Mouse (Mus musculus): ENCODE measurements around the gene Polr2j.

The Polr2j gene

DNA sequence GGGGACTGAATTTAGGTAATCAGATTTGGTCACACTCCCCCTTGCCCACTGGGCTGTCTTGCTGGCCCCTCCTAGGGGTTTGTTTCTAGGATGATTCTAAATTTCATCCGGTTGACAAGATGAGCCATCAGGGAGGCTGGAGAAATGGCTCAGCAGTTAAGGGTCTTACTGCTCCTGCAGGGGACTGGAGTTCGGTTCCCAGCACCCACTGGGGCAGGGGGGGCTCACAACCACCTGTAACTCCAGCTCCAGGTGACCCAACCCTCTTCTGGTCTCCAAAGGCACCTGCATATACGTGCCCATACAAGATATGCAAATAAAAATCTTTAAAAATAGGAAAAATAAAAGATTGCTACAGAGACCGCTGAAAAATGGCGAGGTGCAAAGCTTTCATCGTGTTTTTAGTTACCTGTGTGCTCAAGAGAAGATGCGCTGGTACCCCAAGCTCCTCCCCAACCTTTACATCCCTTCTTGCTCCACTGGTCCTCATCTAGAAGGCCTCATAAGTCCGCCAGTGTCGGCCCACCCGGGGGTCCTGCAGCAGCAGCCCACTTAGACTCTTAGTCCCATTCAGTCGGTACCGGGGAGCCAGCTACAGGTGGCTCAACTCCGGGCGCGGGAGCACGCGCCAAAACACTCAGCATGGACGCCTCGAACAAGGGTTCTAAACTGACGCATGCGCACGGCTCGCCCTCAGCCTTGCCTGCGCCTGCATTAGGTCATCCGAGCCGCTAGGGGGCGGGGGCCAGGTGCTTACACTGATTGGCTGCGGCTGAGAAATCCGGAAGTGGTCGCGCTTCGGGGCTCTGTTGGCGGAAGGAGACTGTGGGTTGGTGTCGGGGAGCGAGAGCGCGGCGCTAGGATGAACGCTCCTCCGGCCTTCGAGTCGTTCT lies at the start of gene Polr2j:
Polr2j (plus strand) TSS at position 741 of the 893 bp plus-strand sequence.
- peak; percentile 99 for DNase-seq (ENCODE audit: low spot score)

DNA sequence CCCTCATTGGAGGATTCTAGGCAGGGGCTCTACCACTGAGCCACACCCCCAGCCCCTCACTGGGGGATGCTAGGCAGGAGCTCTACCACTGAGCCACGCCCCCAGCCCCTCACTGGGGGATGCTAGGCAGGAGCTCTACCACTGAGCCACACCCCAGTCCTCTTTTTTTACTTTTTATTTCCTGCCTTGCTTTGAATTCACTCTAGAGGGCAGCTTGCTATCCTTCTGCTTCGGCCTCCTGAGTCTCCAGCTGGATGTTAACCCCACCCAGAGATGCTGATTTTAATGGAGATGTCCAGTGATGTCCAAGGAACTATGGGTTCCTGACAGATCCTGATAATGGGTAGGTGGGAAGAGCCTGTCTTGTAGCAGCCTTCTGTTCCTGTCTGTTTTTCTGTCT lies 47.0 kb upstream of the Polr2j start:
- no peak for DNase-seq (ENCODE audit: low spot score)

DNA sequence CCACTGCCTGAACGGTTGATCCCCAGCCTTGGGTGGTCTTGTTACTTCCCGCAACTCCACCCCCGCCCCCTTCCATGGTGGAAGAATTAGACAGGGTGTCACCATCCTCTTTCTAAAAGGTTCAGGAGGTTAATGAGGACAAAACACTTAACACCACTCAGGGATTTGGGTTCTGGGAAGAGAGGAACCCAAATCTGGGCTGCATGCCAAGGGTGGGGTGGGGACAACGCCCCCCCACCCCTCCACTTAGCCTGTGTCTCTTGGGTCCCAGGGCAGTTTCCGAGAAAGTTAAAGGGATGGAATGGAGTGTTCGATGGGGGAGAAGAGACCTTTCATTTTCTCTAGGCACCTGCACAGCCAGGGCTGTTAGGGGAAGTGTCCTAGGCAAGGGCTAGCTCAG lies 43.4 kb upstream of the Polr2j start:
- DNase-seq (ENCODE audit: low spot score) = no peak

DNA sequence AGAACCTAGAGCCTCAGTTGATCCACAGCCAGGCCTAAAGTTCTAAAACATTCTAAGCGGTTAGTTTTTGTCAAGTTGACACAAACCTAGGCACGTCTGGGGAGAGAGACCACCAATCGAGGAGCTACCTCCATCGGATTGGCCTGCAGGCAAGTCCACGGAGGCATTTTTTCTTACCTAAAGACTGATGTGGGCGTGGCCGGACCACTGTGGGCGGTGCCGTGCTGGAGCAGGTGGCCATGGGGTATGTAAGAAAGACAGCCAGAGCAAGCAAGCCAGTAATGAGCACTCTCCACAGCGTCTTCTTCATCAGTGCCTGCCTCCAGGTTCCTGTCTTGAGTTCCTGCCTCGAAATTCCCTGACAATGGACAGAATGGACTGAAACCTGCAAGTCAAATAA lies 42.9 kb upstream of the Polr2j start:
- DNase-seq (ENCODE audit: low spot score) = no peak

DNA sequence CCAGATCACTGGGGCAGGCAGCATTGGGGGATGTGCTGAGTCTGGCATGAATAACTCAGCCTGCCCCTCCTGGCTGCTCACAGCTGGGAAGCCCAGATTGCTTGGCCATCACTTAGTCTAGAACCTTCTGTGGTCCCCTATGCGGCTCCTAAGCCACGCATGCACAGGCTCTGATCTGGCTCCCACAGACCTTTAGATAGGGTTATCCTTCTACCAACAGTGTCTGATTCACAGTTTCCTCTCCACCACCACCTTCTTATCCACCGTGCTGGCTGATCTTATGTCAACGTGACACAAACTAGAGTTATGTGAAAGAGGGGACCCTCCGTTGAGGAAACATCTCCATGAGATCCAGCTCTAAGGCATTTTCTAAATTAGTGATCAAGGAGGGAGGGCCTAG lies 41.4 kb upstream of the Polr2j start:
- DNase-seq (ENCODE audit: low spot score) = no peak

DNA sequence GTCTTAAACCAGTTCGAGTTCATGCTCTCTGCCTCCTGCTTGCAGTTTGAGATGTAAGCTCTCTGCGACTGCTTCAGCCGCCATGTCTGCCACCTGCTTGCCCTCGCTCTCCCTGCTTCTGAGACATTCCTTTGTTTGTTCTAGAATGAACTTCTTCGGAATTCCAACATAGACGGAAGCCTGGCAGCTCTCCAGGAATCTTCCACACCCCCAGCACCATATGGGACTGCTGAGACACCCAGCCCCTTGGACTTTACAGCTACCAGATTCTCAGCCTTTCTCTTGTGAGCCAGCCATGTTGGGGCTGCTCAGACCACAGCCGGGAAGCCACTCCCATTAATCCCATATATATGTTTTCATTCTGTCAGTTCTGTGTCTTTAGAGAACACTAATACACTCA lies 40.1 kb upstream of the Polr2j start:
- no peak for DNase-seq (ENCODE audit: low spot score)

DNA sequence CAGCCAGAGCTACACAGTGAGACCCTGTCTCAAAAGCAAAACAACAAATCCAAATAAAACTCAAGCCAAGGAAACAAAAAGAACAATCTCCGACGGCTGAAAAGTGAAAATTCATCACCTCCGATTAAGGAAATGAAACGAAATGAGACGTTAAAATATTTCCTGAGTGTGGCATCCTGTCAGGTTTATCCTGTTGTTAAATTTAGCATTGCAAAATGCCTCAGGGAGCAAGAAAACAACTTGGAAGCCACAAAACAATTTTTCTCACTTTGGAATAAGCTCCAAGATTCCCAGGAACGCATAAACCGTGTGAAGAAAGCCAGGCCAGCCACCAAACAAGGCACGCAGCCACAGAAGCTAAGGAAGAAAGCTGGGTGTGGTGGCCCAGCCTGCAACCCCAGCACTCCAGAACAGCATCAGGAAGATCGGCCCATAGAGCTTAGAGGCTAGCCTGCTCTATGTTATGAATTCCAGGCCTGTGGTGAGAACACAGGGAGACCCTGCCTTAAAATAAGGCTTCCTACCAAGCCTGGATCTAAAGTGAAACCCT lies 39.4 kb upstream of the Polr2j start:
- DNase-seq (ENCODE audit: low spot score) = no peak

DNA sequence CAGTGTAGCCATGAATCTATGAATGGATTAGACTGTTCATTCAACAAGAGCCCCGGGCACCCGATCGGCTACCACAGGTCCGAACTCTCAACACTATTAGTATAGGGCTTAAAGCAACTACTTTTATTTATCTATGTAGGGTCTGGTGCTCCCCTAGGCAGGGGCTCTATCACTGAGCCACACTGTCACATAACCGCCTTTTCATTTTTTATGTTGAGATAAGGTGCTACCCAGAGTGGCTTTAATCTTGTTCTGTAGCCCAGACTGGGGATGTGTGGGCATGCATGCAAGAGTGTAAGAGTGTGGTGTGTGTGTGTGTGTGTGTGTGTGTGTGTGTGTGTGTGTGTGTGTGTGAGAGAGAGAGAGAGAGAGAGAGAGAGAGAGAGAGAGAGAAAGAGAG lies 38.3 kb upstream of the Polr2j start:
- no peak for DNase-seq (ENCODE audit: low spot score)

DNA sequence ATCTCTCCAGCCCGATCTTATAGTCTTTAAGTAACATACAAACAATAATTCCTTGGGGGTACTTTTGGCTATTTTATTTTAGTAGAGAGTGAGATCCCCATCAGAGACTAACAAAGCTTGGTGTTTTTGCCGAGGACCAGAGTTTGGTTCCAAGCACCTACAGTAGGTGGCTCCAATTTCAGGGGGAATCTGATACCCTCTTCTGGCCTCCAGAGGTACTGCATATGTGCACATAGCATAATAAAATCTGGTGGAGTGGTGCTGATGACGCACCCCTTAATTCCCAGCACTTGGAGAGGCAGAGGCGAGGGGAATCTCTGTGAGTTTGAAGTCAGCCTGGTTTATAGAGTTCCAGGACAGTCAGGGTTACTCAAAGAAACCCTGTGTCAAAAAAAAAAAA lies 34.1 kb upstream of the Polr2j start:
- DNase-seq (ENCODE audit: low spot score) = no peak

DNA sequence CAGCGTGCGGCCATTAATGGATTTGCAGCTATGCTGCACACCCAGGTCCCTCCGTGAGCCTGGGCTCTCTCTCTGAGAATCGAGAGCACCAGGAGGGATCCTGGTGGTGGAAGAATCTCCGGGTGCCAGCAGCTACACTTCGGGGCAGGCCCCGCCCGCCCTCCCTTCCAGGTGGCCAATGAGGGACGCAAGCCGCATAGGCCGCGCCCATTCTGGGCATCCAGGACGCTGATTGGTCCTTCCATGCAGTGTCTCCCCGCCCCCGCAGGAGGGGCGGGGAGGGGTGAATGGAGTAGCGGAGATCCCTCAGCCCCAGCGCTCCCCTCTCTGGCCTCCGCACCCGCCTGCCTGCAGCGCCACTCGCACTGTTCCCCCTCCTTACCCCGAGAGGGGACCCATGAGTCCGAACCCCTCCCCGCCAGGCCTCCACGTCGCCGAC lies 32.7 kb upstream of the Polr2j start, which contains the start of gene Rasa4:
Rasa4 (plus strand) TSS at position 248 of the 439 bp plus-strand sequence.
- DNase-seq (ENCODE audit: low spot score) = peak; percentile 99

DNA sequence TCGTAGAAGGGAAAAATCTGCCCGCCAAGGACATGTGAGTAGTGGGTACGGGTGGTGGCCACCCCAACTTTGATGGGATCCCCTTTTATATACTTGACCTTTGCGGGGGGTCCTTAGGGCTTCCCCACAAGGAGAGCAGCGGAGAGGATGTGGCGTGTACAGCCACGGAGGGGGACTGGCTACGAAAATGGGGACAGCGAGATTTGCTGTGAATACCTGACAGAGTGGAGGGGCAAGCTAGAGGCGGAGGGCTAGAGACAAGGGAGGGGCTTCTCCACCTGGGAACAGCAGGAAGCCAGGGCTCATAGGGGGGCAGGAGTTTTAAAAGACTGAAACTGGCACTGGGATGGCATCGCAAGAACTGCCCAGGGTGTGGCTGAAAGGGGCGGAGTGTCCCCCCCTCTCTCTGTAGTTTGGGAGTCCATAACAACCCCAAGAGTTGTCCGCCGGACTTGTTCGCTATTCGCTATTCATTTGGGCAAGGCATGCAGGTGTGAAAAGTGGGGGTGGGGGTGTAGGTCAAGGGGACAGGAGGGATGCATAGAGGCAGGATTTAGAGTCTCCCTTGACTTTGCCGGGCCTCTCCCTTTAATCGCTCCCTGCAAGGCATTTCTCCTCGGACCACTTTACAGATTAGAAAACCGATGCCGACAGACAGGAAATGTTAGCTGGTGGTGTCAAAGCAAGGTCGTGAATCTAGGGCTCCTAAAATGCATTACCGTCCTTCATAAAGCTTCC lies 32.1 kb upstream of the Polr2j start:
- DNase-seq (ENCODE audit: low spot score) = peak; percentile 27

DNA sequence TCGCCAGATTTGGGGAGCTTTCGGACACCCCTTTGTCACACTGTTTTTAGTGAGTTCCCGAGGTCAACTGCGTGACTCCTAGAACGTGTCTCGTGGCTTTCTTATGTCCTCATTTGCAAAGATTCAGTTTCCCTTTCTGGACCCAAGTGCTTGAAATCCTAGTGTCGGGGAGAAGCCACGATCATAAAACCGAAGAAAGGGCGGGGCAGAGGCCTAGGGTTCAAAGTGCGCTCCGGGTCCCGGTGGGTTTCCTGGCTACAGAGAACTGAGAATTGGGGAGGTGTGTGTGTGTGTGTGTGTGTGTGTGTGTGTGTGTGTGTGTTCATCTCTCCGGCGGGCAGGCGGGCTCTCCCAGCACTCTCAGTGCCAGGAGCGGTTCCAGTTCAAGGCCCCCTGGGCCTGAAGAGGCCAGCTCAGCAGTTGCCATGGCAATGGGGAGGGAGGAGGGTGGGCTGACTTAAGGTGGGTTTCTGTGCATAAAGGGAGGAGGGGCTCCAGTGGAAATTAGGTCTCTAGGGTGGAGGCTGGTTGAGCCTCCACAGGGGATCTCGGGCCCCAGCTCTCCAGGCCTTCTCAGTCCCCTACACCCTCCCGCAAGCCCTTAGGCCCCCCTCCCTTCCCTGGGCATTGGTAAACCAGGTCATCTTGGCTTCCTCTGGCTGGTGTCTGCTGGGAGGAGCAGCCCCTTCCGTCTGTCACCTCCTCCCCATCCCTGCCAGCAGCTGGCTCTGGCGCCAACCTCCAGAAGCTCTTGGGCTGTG lies 31.4 kb upstream of the Polr2j start:
- peak; percentile 57 for DNase-seq (ENCODE audit: low spot score)

DNA sequence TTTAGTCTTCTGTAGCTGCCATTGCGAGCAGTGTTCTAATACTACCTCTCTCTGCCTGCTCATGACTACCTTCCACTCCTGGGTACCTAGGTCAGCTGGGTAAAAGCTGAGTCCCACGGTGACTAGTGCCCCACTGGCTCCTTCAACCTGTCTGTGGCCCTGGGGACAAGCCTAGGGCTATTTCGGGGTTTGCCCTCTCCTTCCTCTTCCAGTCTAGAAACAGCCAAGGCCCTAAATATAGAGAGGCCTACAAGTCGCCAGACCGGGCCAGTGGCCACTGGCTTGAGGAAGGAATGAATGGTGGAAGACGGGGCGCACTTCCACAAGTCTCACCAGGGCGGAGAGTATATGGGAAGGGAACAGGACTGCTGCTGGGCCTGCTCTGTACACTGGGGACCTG lies 30.1 kb upstream of the Polr2j start:
- DNase-seq (ENCODE audit: low spot score) = no peak

DNA sequence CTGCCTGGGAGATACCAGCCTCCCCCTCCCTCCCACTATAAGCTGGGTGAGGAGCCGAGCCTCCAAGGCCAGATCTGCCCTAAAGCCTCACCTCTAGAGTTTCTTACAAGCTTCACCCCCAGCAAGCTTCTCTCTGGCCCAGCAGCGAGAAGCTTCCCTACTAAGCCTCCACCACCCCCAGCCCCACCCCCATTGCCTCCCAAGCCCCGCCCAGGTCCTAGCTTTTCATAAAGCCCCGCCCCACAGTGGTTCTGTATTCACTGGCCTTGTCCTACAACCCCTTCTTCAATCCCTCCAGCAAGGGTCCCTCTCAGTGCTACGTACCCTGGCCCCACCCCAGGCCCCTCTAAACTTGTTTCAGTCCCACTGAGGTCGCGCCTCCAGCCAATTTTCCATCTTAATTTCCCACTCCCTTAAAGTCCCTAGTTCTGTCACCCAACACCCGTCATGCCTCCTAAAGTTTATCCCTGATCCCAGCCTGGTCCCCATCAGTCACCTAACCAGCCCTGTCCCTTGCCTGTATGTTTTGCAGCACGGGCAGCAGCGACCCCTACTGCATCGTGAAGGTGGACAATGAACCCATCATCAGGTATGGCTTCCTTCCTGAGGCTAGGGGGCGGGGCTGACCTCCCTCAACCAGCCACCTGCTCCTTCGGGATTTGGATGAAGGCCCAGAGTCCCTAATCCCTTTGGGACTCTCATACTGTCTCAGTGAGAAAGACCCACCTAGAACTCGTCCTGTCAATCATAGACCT lies 27.4 kb upstream of the Polr2j start:
- DNase-seq (ENCODE audit: low spot score) = no peak

DNA sequence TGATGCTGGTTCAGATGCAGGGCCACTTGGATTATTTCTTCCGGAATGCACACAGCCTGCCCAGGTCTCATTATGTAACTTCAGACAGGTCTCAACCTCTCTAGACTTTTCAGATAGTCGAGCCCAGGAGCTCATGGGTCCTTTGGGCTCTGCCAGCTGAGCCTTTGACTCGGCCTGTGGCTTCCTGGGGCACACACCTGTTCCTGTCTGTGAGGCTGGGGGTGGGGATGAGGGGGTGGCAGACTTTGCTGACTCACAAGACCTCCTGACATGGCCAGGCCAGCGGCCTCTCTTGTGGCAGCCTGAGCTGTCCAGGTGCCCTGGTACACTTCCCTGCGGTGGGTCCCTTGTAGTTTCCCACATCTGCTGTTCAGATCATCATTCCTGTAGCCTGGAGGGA lies 24.5 kb upstream of the Polr2j start:
- no peak for DNase-seq (ENCODE audit: low spot score)

DNA sequence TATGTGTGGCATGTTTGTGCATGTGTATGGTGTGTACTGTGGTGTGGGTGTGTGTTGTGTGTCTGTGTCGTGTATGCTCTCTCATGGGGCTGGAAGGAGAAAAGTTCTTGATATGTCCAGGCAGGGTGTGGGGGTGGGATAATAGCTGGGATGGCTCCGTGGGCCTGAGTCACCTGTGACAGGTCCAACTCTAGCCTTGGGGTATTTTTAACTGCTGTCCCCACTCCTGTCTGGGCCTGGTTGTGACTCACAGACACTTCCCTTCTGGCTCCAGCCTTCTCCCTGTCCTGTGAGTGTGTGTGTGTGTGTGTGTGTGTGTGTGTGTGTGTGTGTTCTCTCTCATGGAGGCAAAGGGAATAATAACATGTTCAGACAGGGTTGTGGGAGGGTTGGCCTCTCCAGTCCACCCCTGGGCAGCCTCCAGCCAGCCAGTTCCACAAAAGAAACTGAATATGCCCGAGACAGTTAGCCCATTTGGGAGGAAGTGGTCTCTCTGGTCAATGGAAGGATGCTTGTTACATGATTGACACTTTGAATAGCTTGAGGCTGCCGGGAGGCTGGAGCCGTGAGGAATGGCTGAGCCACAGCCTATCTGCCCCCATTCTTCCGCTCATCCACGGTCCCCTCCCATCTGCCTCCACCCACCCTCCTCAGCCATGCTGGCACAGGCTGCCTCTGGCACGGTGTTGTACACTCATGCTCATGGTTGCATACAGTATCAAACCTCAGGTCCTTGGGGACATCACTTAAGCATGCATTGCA lies 22.0 kb upstream of the Polr2j start:
- DNase-seq (ENCODE audit: low spot score) = no peak

DNA sequence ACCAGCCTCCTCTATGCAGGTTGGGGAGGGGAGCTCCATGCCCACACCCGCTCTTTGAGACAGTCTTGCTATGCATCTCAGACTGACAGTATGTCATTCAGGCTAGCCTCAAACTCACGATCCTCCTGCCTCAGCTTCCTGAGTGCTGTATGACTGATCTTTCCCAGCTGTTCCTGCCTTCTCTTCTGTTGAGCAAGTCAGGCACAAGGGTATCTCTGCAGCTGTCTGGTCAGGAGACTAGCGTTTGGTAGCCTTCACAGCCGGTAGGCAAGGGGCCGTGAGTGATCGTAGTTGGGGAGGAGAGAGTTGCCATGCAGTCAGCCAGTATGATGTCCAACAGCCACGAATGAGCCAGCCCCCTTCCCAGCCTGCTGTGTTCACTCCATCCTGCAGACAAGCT lies 21.3 kb upstream of the Polr2j start:
- DNase-seq (ENCODE audit: low spot score) = no peak

DNA sequence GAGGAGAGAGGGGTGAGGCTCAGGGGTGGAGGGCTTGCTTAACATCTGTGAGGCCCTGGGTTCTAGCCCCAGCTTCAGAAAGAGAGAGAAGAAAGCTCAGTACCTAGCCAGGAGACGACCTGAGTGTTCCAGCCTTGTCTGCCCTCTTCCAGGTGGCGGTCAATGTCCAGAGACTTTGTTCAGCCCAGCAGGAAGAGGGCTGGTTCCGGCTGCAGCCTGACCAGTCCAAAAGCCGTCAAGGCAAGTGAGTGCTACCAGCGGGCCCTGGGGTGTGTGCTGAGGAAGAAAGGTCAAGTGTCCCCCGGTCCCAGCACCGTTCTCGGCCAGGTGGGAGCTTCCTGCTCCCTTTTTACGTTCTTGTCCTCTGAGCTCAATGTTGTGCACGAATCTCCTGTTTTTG lies 17.9 kb upstream of the Polr2j start:
- DNase-seq (ENCODE audit: low spot score) = no peak

DNA sequence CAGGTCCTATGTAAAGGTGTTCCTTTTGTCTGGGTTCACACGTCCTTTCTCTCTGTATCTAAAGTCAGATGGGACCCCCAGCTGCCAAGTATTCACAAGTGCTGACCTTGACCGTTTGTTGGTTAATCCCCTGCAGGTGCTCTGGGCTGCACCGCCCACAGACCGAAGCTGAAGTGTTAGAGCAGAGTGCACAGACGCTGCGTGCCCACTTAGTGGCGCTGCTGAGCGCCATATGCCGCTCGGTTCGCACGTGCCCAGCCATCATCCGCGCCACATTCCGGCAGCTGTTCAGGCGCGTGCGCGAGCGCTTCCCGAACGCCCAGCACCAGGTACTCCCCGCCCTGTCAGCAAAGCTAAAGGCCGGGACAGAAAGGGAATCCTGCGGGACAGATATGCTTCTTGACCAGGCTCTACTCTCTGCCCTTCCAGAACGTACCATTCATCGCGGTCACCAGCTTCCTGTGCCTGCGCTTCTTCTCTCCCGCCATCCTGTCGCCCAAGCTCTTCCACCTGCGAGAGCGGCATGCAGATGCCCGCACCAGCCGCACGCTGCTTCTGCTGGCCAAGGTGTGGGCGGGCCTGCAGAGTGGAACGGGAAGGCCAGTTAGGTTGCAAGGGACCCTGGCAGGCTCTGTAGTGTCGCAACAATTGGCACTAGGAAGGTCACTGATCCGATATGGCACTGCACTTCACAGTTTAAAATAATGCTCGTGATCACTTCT lies 14.2 kb upstream of the Polr2j start:
- peak; percentile 86 for DNase-seq (ENCODE audit: low spot score)

DNA sequence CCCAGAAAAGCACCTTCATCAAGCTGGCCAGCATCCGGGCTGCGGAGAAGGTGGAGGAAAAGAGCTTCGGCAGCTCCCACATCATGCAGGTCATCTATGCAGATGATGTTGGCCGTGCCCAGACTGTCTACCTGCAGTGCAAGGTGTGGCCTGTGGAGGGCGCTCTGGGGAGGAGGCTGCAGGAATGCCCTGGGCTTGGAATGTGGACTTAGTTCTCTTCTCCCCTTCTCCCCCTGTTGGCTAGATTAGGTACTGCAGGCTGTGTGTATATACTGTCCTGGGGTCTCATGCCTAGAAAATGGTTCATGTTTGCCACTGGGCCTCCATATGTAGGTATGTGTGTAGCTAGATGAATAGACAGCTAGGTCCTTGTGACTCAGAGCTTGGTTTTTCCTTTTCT lies 11.9 kb upstream of the Polr2j start:
- DNase-seq (ENCODE audit: low spot score) = peak; percentile 40
